Mouse (Mus musculus): ENCODE results near the gene Trappc2l.

Gene Trappc2l

DNA sequence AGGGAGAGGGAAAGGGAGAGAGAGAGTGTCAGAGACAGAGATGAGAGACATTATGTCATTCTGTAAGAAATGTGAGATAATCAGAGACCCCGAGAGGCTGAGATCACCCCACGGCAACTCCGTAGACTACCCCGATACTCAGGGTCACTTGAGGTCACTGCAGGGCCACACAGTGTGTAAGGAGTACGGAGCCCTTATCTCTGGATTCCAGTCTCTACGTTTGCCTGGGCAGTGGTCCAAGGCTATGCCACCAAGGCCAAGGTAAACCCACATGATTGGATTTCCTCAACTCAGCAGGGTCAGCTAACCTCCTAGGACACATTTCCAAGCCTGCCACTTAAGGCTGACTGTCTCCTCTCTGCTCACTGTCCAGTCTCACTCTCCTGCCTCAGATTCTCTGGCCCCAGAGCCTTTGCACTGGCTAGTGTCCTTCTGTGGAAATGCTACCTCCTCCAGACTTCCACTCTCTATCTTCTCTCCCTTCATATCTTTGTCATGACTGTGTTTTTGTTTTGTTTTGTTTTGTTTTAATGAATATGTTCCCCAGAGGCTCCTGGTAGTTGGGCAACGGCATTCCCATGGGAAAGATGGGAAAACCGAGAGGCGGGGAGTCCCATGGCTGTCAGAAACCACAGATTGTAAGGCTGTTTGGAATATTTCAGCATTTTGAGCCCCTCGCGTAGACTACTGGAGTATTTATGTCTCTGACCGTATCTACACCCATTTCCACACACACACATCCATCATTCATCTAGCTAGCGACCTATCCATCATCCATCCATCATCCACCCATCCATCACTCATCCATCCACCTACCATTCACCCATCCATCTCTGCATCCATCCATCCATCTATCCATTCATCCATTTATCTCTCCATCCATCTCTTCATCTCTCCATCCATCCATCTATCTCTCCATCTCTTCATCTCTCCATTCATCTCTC is 44.9 kb downstream of the Trappc2l start:
- DNase-seq (ENCODE audit: low spot score) = no peak

DNA sequence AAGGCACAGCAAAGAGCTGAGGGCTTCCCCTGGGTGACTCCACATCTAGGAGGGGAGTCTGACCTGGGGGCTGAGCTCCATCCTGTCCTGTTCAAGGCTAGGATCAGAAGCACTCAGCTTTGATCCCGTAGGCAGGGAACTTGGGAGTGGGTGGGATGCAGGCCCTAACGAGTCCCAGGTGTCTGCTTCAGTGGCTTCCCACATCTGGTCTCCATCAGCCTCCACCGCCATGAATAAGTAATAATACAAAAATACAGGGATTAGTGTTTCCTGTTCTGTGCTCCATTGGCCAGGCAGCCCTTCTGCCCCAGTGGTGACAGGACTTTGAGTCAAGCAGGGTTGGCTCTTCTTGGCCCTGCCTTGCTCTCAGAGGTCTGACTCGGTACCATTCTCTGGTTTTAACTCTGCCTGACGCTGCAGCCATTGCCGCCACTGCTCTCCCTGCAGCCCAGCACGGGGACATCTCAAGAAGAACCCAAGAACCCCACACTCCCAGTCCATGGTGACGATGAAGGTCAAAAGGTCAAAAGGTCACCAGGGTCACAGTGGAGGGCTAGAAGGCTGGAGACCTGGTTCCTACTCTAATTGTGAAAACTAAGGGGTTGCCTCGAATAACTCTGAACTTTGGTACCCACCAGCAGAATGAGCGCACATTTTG is 46.8 kb downstream of the Trappc2l start:
- DNase-seq (ENCODE audit: low spot score) = no peak

DNA sequence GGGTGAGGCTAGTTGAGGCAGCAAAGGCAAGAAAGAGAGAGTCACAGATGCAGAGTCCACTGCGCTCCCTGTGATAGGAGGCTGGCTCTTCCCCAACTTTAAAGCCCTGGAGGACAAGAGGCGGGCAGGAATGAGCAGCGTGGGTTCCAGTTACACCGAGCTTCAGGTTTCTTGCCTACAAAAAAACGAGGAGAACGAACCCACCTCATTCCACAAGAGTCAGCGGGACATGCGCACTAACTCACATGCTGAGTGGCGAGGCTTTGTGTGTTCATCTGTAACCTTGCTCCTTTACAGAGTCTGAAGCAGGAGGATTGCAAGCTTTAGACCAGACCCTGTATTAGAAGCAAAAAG is 47.3 kb downstream of the Trappc2l start:
- DNase-seq (ENCODE audit: low spot score) = no peak

DNA sequence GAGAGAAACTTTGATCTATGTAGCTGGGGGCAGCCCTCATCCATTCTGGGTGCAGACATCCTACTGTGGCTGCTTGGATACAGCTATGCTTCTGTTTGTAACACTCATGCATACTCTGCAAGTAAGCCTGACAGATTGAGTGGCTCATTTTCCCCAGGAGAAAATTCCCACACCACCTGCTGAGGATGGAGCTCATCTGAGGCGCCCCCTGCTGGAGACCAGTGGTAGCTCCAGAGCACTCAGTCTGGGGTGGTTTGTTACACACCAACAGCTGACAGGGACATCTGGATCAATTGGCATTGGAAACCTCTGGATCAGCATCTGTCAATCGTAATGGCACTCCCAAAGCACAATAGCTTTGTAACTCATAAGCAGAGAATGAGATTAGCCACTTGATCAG is 48.6 kb downstream of the Trappc2l start:
- no peak for DNase-seq (ENCODE audit: low spot score)

DNA sequence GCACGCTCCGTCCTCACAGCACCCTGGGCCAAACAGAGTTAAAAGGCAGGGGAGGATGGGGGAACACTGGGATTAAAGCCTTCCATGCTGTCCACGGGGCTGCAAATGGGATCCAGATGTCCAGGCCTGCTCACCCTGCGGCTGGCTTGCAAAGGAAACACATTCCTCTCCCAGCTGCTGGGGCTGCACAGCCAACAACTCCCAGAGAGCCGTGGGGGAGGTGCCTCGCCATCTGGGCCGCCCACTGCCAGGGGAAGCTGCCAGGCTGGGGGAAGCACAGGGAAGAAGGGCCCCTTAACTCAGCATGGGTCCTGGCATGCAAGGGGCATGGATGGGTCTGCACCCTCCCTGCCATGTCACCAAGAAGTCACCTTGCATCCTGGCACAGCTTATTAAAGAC is 49.7 kb downstream of the Trappc2l start:
- DNase-seq (ENCODE audit: low spot score) = no peak

DNA sequence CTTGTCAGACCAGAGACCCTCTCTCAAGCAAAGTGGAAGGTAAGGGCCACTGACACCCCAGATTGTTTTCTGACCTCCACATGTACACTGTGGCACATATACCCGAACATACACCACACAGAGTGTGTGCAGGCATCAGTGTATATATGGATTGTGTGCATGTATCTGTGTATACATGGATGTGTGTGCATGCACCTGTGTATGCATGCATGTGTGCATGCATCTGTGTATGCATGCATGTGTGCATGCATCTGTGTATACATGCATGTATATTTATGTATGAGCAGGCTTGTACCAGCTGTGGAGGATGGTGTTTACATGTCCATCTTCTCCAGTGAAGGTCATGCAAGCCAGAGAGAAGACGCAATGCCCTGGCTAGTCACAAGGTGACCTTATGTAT is 50.5 kb downstream of the Trappc2l start:
- DNase-seq (ENCODE audit: low spot score) = no peak

DNA sequence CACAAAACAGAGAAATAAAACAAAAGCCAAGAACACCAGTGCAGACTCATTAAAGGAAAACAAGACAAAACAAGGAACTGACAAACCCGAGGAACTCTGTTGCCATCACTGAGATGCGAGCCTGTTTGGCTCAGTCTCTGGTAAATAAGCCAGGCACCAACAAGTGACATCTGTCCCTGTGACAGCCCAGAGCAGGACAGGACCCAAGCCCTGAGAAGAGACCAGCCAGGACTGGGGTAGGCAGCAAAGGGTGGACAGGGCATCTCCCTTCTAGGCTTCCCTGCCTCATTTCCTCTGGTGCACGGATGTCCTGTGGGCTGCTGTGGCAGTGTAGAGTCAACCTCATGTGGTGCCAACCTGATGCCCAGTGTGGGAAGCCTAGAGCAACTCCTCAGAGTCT is 51.7 kb downstream of the Trappc2l start:
- no peak for DNase-seq (ENCODE audit: low spot score)

DNA sequence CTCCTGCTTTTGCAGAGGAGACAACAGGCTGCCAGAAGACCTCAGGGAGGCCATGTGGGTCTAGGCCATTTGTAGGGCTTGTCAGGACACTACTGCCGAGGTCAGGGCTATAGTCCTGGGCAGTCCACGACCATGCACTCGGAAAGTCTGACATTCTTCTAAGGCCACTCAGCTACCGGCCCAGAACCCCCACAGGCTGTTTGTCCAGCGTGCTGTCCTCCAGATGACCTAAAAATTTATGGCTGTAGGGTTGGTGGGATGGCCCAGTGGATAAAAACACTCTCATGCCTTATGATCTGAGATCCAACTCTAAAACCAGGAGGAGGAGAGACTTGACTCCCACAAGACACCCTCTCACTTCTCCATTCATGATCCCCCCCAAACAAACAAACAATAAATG is 52.2 kb downstream of the Trappc2l start:
- DNase-seq (ENCODE audit: low spot score) = no peak

DNA sequence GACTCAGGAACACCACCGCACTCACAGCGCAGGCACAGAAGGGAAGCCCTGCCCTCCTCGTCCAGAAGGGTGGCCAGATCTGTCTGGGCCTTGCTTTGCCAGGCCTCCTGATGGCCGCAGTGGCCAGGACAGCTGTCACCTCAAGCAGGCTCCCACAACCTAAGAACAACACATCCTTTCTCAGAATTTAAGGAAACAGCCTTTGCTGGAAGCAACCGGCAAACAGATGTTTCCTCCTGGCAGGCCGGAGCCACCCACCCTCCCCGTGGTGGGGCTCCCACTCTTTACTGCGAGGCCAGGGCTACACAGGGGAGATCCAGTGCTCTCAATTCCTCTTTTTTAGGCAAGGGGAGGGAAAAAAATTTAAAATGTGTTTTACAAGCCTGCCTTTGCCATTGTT is 53.8 kb downstream of the Trappc2l start:
- DNase-seq (ENCODE audit: low spot score) = no peak

DNA sequence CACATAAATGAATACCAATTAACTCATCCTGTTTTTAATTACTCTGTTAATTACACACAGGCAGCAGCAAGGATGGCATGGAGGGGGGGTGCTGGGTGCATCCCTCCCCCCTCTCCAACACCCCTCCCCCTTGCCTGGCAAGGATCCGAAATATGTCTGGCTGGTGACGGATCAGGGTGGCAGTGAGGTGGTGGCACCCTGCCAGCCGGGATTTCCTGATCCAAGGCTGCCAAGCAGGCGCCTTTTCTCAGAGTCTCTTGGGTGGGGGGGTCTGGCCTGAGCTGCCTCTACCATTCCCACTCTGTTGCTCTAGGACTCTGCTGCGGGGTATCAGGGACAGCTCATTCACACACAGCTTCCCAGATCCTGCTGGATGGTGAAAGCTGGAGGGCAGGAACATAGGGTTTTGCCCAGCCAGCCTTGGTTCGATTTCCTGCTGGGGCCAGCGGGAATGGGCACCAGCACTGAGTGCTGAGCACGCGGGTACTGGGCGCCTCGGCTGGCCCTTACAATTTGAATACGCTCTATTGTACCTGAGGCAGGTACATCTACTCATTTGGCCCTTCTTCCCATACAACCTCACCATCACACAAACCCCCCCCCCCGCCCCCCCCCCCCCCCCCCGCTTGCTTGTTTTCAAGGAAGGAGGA is 54.4 kb downstream of the Trappc2l start:
- no peak for DNase-seq (ENCODE audit: low spot score)

All from ovary, postnatal 10 days (tissue).